Mouse (Mus musculus) cerebellum, adult 11-12 months (tissue): ENCODE measurements around the gene Eya2.

ENCODE experiments used
- DNase-seq: peaks from one replicate; pipeline ENCODE4 v3.0.0; 2022

Eya2 gene

DNA sequence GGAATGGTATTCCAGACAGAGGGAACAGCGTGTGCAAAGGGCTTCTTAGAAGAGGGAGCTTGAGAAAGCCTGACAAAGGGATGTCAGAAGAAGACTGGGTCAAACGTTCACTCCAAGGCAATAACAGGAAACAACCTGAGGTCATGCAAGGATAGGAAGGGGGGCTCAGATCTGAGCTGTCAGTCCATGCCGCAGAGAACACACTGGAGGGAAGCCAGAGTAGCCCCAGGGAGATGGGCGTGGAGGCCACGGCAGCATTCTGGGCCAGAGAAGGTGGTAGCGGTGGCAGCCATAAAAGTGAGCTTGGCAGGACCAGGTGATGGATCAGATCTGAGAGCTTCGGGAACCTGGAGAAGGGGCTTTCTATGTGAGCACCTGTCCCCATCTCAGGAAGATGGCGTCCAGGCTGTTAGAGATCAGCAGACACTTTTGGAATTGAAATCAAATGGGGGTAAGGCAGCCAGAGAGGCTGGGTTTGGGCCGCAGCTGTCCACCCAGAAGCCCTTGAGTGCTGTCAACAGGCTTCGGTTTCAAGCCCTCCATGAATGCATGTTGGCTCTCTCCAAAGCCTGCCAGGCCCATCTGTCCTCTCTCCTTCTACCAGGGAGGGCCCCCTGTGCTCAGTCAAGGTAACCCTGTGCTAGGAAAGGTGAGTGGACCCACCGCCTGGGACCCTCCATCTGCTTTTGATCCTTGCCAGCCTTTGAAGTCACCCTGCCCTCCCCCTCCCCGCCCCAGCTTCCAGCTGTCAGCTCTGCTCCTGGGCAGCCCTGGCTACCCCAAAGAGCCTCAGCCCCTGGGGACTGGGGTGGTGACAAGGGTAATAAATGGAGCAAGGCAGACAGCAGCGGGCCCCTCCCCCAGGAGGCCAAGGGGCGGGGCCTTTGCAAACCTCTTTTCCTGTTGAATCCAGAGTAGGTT is 58.4 kb downstream of the Eya2 start:
- DNase-seq: no peak

GRCm38 (mm10) chr2:165654151-165654550 is 59.3 kb downstream of the Eya2 start:
- DNase-seq: no peak

- no peak for DNase-seq
Measured at GRCm38 (mm10) chr2:165654696-165655491, 60.1 kb downstream of the Eya2 start.

GRCm38 (mm10) chr2:165656541-165656940 is 61.7 kb downstream of the Eya2 start:
- no peak for DNase-seq

DNA sequence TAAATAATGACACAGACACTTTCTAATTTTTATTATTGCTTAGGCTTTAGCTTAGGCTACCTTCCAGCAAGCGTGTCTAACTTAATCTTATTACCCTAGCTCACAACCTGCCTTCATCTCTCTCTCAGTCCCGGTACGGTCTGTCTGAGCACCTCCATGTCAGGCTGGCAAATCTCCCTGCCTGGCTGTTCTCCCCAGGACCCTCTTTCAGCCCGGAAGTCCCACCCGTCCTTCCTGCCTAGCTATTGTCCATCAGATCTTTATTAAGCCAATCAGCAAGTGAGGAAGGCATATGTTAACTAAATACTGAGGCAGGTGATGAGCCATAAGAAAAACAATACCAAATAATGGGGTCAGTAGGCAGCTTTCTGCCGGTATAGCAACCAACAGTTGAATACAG is 62.1 kb downstream of the Eya2 start:
- DNase-seq: no peak

DNA sequence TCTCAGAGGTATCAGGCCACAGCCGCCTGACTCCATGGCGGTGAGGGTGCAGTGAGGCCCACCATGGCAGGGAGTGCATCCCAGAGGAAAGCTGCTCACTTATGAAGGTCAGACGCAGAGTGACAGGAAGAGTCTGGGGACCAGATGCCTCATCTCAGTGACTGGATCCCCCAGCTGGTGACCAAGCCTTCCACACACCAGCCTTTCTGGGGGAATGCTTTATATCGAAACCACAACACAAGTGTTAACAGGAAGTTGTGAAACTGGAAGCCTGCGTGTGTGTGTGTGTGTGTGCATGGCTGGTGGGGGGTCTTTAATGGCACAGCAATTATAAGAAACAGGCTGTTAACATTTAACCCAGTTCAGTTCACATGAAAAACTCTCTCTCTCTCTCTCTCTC is 64.7 kb downstream of the Eya2 start:
- no peak for DNase-seq

GRCm38 (mm10) chr2:165663266-165663665 is 68.4 kb downstream of the Eya2 start:
- DNase-seq: no peak

DNA sequence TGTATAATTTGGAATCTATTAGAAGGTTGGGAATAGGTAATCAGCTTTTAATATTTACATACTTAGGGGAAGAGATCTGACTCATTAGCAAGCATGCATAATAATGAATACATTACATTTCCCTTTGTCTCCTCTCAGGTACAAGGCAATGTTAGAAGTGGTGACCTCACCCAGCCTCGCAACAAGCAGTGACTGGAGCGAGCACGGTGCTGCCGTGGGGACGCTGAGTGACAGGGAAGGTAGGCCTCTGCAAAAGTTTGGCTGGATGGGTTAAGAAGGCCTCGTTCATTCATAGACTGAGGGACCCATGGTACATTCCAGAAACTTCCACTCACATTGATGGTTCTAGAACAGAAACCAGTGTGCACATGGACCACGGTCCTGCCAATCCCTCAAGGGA is 69.8 kb downstream of the Eya2 start:
- DNase-seq: no peak

- no peak for DNase-seq
Measured at GRCm38 (mm10) chr2:165665176-165665575, 70.3 kb downstream of the Eya2 start.

- DNase-seq: no peak
Measured at GRCm38 (mm10) chr2:165667096-165667495, 72.3 kb downstream of the Eya2 start.

DNA sequence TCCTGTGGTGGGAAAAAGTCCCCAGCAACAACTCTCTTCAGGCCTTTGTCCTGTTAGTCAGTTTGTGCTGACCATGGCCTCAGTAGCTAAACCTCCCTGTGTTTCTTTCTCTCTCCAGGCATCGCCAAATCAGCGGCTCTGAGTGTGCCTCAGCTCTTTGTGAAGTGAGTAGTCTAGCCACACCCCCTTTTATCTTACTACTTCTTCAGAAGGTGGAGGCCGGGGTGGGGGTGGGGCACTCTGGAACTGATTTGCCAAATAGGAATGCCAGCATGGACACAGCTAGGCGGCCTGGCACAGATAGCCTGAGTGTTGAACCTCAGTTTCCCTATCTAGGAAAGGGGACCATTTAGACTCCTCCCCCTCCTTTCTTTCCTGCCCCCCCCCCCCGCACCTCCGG is 87.9 kb downstream of the Eya2 start:
- DNase-seq: no peak

- no peak for DNase-seq
Measured at GRCm38 (mm10) chr2:165687516-165687915, 92.7 kb downstream of the Eya2 start.

DNA sequence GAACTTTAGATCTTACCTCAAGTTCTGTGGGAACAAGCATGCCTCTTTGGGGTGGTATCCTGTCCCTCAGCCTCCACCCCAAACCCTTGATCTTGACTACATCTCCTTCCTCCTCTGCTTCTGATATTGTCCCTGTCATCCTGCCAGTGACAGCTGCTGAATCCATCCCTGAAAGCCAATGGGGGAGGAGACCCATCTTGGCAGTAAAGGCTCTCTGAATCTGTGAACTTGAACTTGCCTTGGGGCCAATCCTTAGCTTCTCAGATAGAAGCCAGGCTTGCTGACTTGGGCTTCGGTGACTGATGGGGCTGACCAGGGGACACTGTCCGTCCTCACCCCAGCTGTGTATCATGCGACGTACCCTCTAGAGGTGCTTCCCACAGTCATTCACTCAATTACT is 94.1 kb downstream of the Eya2 start:
- DNase-seq: no peak

- DNase-seq: no peak
Measured at GRCm38 (mm10) chr2:165691016-165691415, 96.2 kb downstream of the Eya2 start.

- peak; percentile 53 for DNase-seq
Measured at GRCm38 (mm10) chr2:165692944-165693660, 98.3 kb downstream of the Eya2 start.

DNA sequence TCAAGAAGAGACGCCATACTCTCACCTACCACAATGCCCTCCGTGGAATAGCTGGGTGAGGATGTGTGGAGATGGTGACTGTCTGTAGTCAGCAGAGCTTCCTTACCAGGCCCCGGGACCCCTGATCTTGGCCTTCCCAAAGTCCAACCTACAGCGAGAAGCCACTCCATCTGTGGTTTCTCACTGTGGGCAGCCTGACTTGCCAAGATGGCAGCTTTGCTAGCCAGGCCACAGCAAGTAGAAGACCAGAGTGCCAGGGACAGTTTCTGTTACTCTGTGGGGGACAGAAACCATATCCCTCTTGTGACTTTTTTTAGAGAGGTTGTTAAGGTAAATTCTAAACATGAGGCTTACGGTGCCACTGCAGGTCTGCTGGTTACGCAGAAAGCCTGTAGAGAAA is 99.9 kb downstream of the Eya2 start:
- DNase-seq: no peak

- DNase-seq: no peak
Measured at GRCm38 (mm10) chr2:165700252-165700908, 105.5 kb downstream of the Eya2 start.

- DNase-seq: no peak
Measured at GRCm38 (mm10) chr2:165703033-165703805, 108.4 kb downstream of the Eya2 start.

DNA sequence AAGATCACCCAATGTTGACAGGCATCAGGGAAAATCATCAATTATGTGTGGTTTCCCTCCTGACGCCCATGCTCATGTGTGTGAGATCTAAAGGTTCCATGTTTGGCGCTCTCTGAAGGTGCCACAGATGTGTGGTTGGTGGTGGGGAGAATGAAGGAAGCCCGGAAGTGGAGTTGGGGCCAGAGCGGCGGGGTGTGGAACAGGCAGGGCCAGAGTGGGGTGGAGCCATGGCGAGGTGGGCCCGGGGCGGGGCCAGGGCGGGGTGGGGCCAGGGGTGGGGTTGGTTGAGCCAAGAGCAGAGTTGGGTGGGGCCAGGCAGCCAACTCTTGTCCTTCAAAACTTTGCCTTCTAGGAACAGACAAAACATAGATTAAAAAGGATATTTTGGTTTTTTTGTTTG is 113.4 kb downstream of the Eya2 start:
- no peak for DNase-seq

DNA sequence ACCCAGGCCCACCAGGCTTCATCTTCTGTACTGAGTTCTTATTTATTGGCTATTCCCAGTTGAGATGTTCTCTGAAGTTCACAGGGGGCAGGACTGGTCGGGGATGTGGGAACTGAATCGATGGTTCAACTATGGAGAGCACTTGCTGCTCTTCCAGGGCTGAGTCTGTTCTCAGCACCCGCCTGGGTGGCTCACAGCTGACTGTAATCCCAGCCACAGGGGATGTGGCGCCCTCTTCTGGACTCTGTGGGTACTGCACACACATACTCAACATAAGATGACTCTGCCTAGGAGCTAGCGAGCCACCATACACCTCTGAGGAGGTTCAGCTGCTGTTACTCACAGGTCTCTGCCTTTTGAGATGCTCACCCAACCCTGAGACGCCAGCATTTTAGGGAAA is 121.9 kb downstream of the Eya2 start:
- DNase-seq: no peak

- DNase-seq: no peak
Measured at GRCm38 (mm10) chr2:165717182-165718176, 122.6 kb downstream of the Eya2 start.
